Mouse (Mus musculus): ENCODE data around the gene Wnt5b. TPM values are rescaled to one million over a fixed set of nuclear protein-coding genes. Genes with fewer than 3 reads are reported as not detected.

Wnt5b gene
- polyA plus RNA-seq, 1 experiment, result 1.8 TPM

DNA sequence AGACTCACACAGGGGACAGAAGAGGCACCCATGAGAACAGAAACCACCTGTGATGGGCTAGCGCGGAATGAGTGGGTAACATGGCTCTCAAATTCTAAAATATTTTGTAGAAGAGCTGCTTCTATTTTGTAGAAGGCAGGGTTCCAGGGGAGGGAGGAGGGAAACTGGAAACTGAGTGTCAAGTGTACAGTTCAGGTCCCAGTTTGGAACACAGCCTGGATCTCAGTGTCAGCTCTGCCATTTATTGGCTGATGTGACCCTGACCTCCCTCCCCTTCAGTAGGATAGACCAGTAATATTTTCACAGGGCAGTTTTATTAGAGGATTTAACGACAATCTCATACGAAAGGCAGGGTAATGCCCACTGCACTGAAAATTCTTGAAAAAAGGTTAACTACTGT, 32.6 kb upstream of the Wnt5b start:
- no peak overlapping the region for H3K4me3 ChIP-seq (ENCODE audit: low read depth, low read length)
- WGBS, result 94% methylated on average over 4 of the region's 4 CpGs
- no peak for TF ChIP-seq CTCF (IDR thresholded peaks at IDR 0.05; ENCODE audit: extremely low read depth, insufficient read length, insufficient replicate concordance, low read depth, low read length)
- no peak for TF ChIP-seq POLR2A (IDR thresholded peaks at IDR 0.05; ENCODE audit: low read depth, low read length)
- no peaks in the 10 kb centered on the region for H3K4me1 ChIP-seq (ENCODE audit: control insufficient read depth, insufficient read depth, insufficient read length, low read length)
- H3K27me3 ChIP-seq (ENCODE audit: control insufficient read depth, insufficient read depth, low read length), result no peaks in the 10 kb centered on the region
- H3K36me3 ChIP-seq (ENCODE audit: control insufficient read depth, insufficient read depth, low read length), result peaks cover 14% of the 10 kb centered on the region
- no peak overlapping the region for H3K27ac ChIP-seq (ENCODE audit: insufficient read depth, low read depth, low read length)

DNA sequence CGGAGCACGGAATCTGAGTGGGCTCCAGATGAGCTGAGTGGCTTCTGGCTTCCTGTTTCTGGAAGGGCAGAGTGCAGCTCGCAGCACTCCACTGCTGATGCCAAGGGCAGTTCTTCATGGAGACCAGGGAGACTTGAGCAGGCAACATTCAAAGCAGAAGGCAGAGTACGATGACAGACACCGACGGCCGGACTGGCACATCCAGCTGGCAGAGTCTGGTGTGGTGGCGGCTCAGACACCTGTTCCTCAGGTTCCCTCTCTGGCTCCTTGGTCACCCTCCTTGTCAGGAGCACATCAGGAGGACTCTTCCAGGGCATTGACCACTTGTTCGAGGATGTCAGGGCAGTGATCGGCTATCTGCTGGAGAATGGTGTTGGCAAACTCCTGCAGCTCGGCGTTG, 31.2 kb upstream of the Wnt5b start:
- TF ChIP-seq CTCF (IDR thresholded peaks at IDR 0.05; ENCODE audit: extremely low read depth, insufficient read length, insufficient replicate concordance, low read depth, low read length) (no peak), POLR2A (IDR thresholded peaks at IDR 0.05; ENCODE audit: low read depth, low read length) (no peak)
- Histone ChIP-seq H3K27me3 (ENCODE audit: control insufficient read depth, insufficient read depth, low read length) (no peaks in the 10 kb centered on the region), H3K36me3 (ENCODE audit: control insufficient read depth, insufficient read depth, low read length) (peaks cover 14% of the 10 kb centered on the region), H3K4me1 (ENCODE audit: control insufficient read depth, insufficient read depth, insufficient read length, low read length) (no peaks in the 10 kb centered on the region), H3K27ac (ENCODE audit: insufficient read depth, low read depth, low read length) (no peak overlapping the region), H3K4me3 (ENCODE audit: low read depth, low read length) (no peak overlapping the region)
- WGBS, result 93% methylated on average over 12 of the region's 12 CpGs

DNA sequence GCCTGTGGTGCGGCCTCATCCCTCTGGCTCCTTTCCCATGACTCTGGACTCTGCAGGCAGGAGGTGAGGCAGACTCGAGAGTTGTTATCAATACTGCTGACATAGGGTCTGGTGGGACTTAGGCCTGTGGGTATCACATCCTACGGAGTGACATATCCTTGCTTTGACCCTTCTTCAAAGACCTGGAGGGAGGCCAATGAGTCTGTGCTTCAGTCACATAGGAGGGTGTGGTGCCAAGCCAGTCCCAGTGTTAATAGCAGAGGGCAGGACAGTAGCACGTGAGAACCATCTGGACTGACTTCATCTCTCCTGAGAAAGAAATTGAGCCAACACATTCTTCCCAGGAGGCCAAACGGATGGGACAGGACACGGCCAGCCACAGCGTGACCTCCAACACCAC, 28.1 kb upstream of the Wnt5b start:
- H3K4me3 ChIP-seq (ENCODE audit: low read depth, low read length), result no peak overlapping the region
- H3K27ac ChIP-seq (ENCODE audit: insufficient read depth, low read depth, low read length), result no peak overlapping the region
- WGBS, result 68% methylated on average over 7 of the region's 7 CpGs
- H3K4me1 ChIP-seq (ENCODE audit: control insufficient read depth, insufficient read depth, insufficient read length, low read length), result no peaks in the 10 kb centered on the region
- H3K36me3 ChIP-seq (ENCODE audit: control insufficient read depth, insufficient read depth, low read length), result peaks cover 14% of the 10 kb centered on the region
- no peaks in the 10 kb centered on the region for H3K27me3 ChIP-seq (ENCODE audit: control insufficient read depth, insufficient read depth, low read length)
- TF ChIP-seq CTCF (IDR thresholded peaks at IDR 0.05; ENCODE audit: extremely low read depth, insufficient read length, insufficient replicate concordance, low read depth, low read length), result no peak
- no peak for TF ChIP-seq POLR2A (IDR thresholded peaks at IDR 0.05; ENCODE audit: low read depth, low read length)

DNA sequence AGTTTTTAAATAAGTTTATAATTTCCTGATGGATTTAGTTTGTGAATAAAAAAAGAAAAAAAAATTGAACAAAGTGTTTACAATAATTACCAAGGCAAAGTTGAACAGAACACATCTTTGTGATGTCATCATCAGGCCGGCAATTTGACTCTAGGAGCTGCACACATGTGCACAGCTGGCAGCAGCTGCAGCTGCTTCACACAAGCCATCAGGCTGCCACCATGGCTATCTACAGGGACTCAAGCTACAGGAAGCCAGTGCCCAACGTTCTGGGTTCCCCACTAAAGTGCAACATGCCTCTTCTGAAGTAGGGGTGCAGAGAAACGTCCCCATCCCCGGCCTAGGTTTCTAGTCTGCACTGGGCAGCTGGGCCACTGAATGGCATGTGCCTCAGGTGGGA, 26.6 kb upstream of the Wnt5b start:
- Histone ChIP-seq H3K27me3 (ENCODE audit: control insufficient read depth, insufficient read depth, low read length) (no peaks in the 10 kb centered on the region), H3K36me3 (ENCODE audit: control insufficient read depth, insufficient read depth, low read length) (peaks cover 14% of the 10 kb centered on the region)

DNA sequence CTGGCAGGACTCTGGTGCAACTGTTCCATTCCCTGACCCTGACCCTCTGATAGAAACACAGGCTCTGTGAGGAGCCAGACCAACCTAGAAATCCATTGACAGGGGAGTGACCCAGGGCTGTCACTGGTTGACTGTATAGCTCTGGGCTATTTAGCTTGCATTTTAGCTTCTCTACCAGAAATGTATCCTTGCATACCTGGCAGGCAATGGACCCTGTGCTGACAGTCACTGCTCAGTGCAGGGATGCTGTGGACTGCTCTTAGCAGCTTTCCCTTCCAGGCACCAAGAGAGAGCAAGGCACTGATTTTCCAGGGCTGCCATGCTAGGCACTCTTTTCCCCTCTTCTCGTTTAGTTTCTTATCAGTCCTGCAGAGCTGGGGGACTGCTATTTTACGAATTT, 24.2 kb upstream of the Wnt5b start:
- H3K4me1 ChIP-seq (ENCODE audit: control insufficient read depth, insufficient read depth, insufficient read length, low read length), result no peaks in the 10 kb centered on the region
- H3K4me3 ChIP-seq (ENCODE audit: low read depth, low read length), result no peak overlapping the region
- no peaks in the 10 kb centered on the region for H3K27me3 ChIP-seq (ENCODE audit: control insufficient read depth, insufficient read depth, low read length)
- no peaks in the 10 kb centered on the region for H3K36me3 ChIP-seq (ENCODE audit: control insufficient read depth, insufficient read depth, low read length)
- 62% methylated on average over 2 of the region's 2 CpGs for WGBS
- TF ChIP-seq CTCF (IDR thresholded peaks at IDR 0.05; ENCODE audit: extremely low read depth, insufficient read length, insufficient replicate concordance, low read depth, low read length), result no peak
- TF ChIP-seq POLR2A (IDR thresholded peaks at IDR 0.05; ENCODE audit: low read depth, low read length), result no peak
- H3K27ac ChIP-seq (ENCODE audit: insufficient read depth, low read depth, low read length), result no peak overlapping the region

More for the DNA sequence above, 26.6 kb upstream of the Wnt5b start:
- WGBS, result 69% methylated on average over 4 of the region's 4 CpGs
- Histone ChIP-seq H3K27ac (ENCODE audit: insufficient read depth, low read depth, low read length) (no peak overlapping the region), H3K4me1 (ENCODE audit: control insufficient read depth, insufficient read depth, insufficient read length, low read length) (no peaks in the 10 kb centered on the region), H3K4me3 (ENCODE audit: low read depth, low read length) (no peak overlapping the region)
- no peak for TF ChIP-seq CTCF (IDR thresholded peaks at IDR 0.05; ENCODE audit: extremely low read depth, insufficient read length, insufficient replicate concordance, low read depth, low read length)
- TF ChIP-seq POLR2A (IDR thresholded peaks at IDR 0.05; ENCODE audit: low read depth, low read length), result no peak

DNA sequence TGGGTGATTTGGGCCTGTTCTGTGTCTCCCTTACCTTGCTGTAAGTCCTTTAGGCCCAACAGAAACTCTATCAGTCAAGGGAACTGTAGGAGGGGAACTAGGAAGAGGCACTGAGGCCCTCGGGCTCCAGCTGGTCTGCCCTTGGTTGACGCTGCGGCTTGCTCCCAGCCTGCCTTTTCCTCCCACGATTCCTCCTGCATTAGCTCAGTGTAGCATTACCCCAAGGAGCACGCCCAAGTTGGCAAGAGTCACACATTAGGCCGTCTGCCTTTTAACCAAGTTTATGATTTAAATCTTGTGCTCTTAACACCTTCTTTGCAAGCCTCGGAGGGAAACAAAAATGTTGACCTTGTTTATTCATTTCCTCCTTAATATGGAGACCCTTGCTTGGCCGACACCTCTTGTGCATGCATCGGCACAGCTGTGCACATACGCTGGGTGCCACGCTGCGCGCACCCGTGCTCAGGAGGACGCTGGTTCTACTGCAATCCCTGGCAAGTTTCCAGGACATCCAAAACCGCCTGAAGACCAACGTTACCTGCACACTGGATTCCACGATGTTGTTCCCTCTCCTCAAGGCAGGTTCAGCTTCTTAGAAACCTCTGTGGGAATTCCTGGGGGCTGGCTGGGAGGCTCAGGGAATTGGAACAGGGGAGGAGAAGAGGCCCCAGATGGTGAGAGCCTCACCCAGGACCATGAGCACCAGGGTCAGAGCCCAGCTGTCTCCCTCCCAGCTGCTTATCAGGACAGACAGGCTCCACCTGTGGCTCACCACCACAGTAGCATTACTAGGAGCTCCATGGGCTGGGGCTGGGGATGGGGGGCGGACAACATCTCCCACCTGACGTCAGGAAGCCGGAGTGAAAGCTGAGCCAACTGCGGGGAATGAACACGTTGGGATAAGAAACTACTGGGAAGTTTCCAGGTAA, 21.6 kb upstream of the Wnt5b start:
- H3K27ac ChIP-seq (ENCODE audit: insufficient read depth, low read depth, low read length), result no peak overlapping the region
- no peaks in the 10 kb centered on the region for H3K36me3 ChIP-seq (ENCODE audit: control insufficient read depth, insufficient read depth, low read length)
- no peak for TF ChIP-seq CTCF (IDR thresholded peaks at IDR 0.05; ENCODE audit: extremely low read depth, insufficient read length, insufficient replicate concordance, low read depth, low read length)
- H3K27me3 ChIP-seq (ENCODE audit: control insufficient read depth, insufficient read depth, low read length), result no peaks in the 10 kb centered on the region
- 62% methylated on average over 23 of the region's 23 CpGs for WGBS
- H3K4me1 ChIP-seq (ENCODE audit: control insufficient read depth, insufficient read depth, insufficient read length, low read length), result no peaks in the 10 kb centered on the region
- no peak overlapping the region for H3K4me3 ChIP-seq (ENCODE audit: low read depth, low read length)

DNA sequence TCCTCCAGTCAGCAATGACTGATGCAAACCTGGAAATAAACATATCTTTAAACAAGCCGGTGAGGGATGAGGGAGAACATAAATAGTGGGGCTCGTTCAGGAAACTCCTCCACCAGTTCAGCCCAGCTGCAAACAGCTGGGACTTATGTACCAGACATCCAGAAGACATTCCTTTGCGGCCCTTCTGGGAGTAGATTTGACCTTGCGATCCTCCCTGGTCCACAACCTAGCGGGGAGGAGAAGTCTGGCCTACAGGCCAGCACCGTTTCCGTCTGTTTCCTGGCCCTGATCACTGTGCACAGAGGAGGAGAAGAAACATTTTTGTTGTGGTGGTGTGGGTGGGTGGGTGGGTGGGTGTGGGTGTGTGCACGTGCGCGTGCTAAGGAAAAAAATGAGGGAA, 18.4 kb upstream of the Wnt5b start:
- 72% methylated on average over 10 of the region's 10 CpGs for WGBS
- no peak for TF ChIP-seq CTCF (IDR thresholded peaks at IDR 0.05; ENCODE audit: extremely low read depth, insufficient read length, insufficient replicate concordance, low read depth, low read length)
- no peak for TF ChIP-seq POLR2A (IDR thresholded peaks at IDR 0.05; ENCODE audit: low read depth, low read length)
- no peak overlapping the region for H3K4me3 ChIP-seq (ENCODE audit: low read depth, low read length)
- H3K27ac ChIP-seq (ENCODE audit: insufficient read depth, low read depth, low read length), result no peak overlapping the region
- H3K27me3 ChIP-seq (ENCODE audit: control insufficient read depth, insufficient read depth, low read length), result no peaks in the 10 kb centered on the region
- H3K4me1 ChIP-seq (ENCODE audit: control insufficient read depth, insufficient read depth, insufficient read length, low read length), result no peaks in the 10 kb centered on the region
- no peaks in the 10 kb centered on the region for H3K36me3 ChIP-seq (ENCODE audit: control insufficient read depth, insufficient read depth, low read length)

All from small intestine, adult 2 months (tissue).